Comparison of ENCODE assay signal across 8 mouse cellular contexts in genomic region chr17:36032351-36032875, GRCm38 (mm10). TPM values are rescaled to one million over a fixed set of nuclear protein-coding genes. Genes with fewer than 3 reads are reported as not detected.
DNase-seq lines count a peak whose midpoint lies in the region; ATAC-seq and TF ChIP-seq lines count a peak whose summit lies in the region.
"Not testable (repeated sequence)": the region's sequence is repeated elsewhere in the genome, so short reads cannot be mapped to it uniquely, and the experiment has no call there.

H2-T23 (minus strand) TSS chr17:36032855.

- H3K27me3 ChIP-seq in MEL (ENCODE audit: control insufficient read depth in 1 of 2, insufficient read depth in 2 of 2, low read length in 2 of 2); hindbrain, embryonic 14.5 days (ENCODE audit: control insufficient read depth, insufficient read depth, low read length): not testable (repeated sequence)

- peak; percentile 92 for DNase-seq in MEL (ENCODE audit: low read depth, low spot score)
- DNase-seq in gastrocnemius, postnatal 10 days, result peak; percentile 40
- DNase-seq in hindbrain, embryonic 14.5 days (ENCODE audit: low spot score), result peak; percentile 25
- peak; percentile 45 for DNase-seq in layer of hippocampus, adult 9-11 months
- peak; percentile 73 for DNase-seq in lung, postnatal 10 days
- DNase-seq in thymus, postnatal 10 days (ENCODE audit: low spot score in 2 of 2), result peak; percentile 61 to 64

- H3K9ac ChIP-seq in MEL (ENCODE audit: control insufficient read depth, low read depth, low read length, poor library complexity, severe bottlenecking), result peak within 1 kb of the TSS; percentile 57
- H3K9ac ChIP-seq in hindbrain, embryonic 14.5 days, result peak within 1 kb of the TSS; percentile 56

- under 1% methylated on average over 25 of the region's 25 CpGs for WGBS in hindbrain, embryonic 14.5 days

- peaks cover 19% of the 10 kb centered on the region for H3K79me2 ChIP-seq in MEL (ENCODE audit: control insufficient read depth, insufficient read depth, low read length, poor library complexity)

- peak within 1 kb of the TSS; percentile 47 for H3K27ac ChIP-seq in MEL (ENCODE audit: control insufficient read depth, low read depth, low read length)
- not testable (repeated sequence) for H3K27ac ChIP-seq in hindbrain, embryonic 14.5 days

- ATAC-seq in common myeloid progenitor, adult 5-6 weeks (replicated peaks; ENCODE audit: low read depth, poor library complexity, severe bottlenecking), result peak; percentile 71
- 0 out of 2 replicates have a peak, but pooled peaks have one; percentile 14 for ATAC-seq in hindbrain, embryonic 14.5 days (ENCODE audit: low FRiP score)
- ATAC-seq in neutrophil, adult 5-6 weeks (ENCODE audit: extremely low read depth, insufficient number of reproducible peaks, low FRiP score, poor library complexity, severe bottlenecking), result peak; percentile 83

- H3K4me1 ChIP-seq in MEL (ENCODE audit: control insufficient read depth in 1 of 2, insufficient read depth in 2 of 2, low read length in 2 of 2), result peaks cover 7 to 24% of the 10 kb centered on the region in 2 experiments; a peak in 3 of 4 replicates
- H3K4me1 ChIP-seq in hindbrain, embryonic 14.5 days (replicated peaks; ENCODE audit: control insufficient read depth, insufficient read depth, low read length), result not testable (repeated sequence)

- not testable (repeated sequence) for TF ChIP-seq EP300 in MEL (IDR thresholded peaks at IDR 0.05; ENCODE audit: low read depth in 1 of 2, low read length in 2 of 2)

- TF ChIP-seq POLR2A in MEL (IDR thresholded peaks at IDR 0.05; ENCODE audit: control insufficient read depth in 1 of 2, insufficient read depth in 1 of 2, low read depth in 1 of 2, low read length in 2 of 2, poor library complexity in 1 of 2), result peak in 1 of 2 experiments; percentile 57; a peak in 2 of 4 replicates

- peaks cover 2 to 19% of the 10 kb centered on the region in 2 experiments; a peak in 3 of 4 replicates for H3K36me3 ChIP-seq in MEL (ENCODE audit: control insufficient read depth in 1 of 2, insufficient read depth in 2 of 2, low read length in 2 of 2)
- not testable (repeated sequence) for H3K36me3 ChIP-seq in hindbrain, embryonic 14.5 days (replicated peaks; ENCODE audit: control insufficient read depth, insufficient read depth)

- not testable (repeated sequence) for TF ChIP-seq CTCF in MEL (IDR thresholded peaks at IDR 0.05 in 2 of 3, conservative IDR thresholded peaks at IDR 0.05 in 1 of 3; ENCODE audit: control insufficient read depth in 1 of 3, insufficient read depth in 1 of 3, low read depth in 2 of 3, low read length in 3 of 3, poor library complexity in 1 of 3, severe bottlenecking in 1 of 3)

- H3K9me3 ChIP-seq in MEL (replicated peaks; ENCODE audit: insufficient read depth, low read length); hindbrain, embryonic 14.5 days (ENCODE audit: control insufficient read depth, low read length): not testable (repeated sequence)

- H3K4me2 ChIP-seq in hindbrain, embryonic 14.5 days (replicated peaks), result peak within 1 kb of the TSS; percentile 83

- TF ChIP-seq RAD21 in MEL (IDR thresholded peaks at IDR 0.05; ENCODE audit: low read depth, low read length), result not testable (repeated sequence)

- H3K4me3 ChIP-seq in MEL (ENCODE audit: control insufficient read depth in 1 of 2, insufficient read depth in 1 of 2, low read depth in 2 of 2, low read length in 2 of 2), result peak within 1 kb of the TSS; percentile 63 to 89
- H3K4me3 ChIP-seq in hindbrain, embryonic 14.5 days (replicated peaks; ENCODE audit: low read length), result peak within 1 kb of the TSS; percentile 37

TF ChIP-seq in MEL, 35 proteins besides CTCF, POLR2A, EP300 and RAD21:
- TF ChIP-seq SIN3A (IDR thresholded peaks at IDR 0.05; ENCODE audit: low read length), result peak; percentile 80
- TF ChIP-seq MXI1 (IDR thresholded peaks at IDR 0.05; ENCODE audit: low read depth, low read length), result peak; percentile 80
- peak; percentile 41; the same call in 1 of the 2 replicates for TF ChIP-seq ETS1 (IDR thresholded peaks at IDR 0.05; ENCODE audit: low read depth, low read length)
- 0 out of 2 replicates have a peak, but pooled peaks have one; percentile 29 for TF ChIP-seq MAZ (IDR thresholded peaks at IDR 0.05; ENCODE audit: low read depth, low read length)
- peak; percentile 54; the same call in 1 of the 2 replicates for TF ChIP-seq TBP (IDR thresholded peaks at IDR 0.05; ENCODE audit: low read depth, low read length)
- TF ChIP-seq MAX (IDR thresholded peaks at IDR 0.05; ENCODE audit: low read length), result 0 out of 2 replicates have a peak, but pooled peaks have one; percentile 42
- TF ChIP-seq HCFC1 (IDR thresholded peaks at IDR 0.05; ENCODE audit: low read depth, low read length), result 0 out of 2 replicates have a peak, but pooled peaks have one; percentile 45
- peak; percentile 89 for TF ChIP-seq CHD2 (IDR thresholded peaks at IDR 0.05; ENCODE audit: low read length)
- 0 out of 2 replicates have a peak, but pooled peaks have one; percentile 18 for TF ChIP-seq ELF1 (IDR thresholded peaks at IDR 0.05; ENCODE audit: low read depth, low read length)
- peak; percentile 53 for TF ChIP-seq POLR2AphosphoS2 (IDR thresholded peaks at IDR 0.05; ENCODE audit: low read length)
- peak; percentile 49; the same call in 1 of the 2 replicates for TF ChIP-seq NELFE (IDR thresholded peaks at IDR 0.05; ENCODE audit: low read depth, low read length)

RNA-seq across cellular contexts. Expression of gene H2-T23, which starts in this region (rescaled TPM):
- 18.3 and 20.3 TPM in 2 replicates for total RNA-seq in MEL (2012; rRNA removed)
- polyA plus RNA-seq in MEL (2012; ENCODE audit: insufficient read depth in 1 of 2, insufficient read length in 2 of 2, low read depth in 1 of 2, low replicate concordance in 2 of 2, missing spikeins in 1 of 2), result 10 to 100 TPM in 1 of 2 experiments, not detected in 1; 12.2 TPM
- 128 and 151 TPM in 2 replicates for total RNA-seq in common myeloid progenitor, adult 5-6 weeks (2017)
- total RNA-seq in gastrocnemius, postnatal 10 days (2021), result 1 to 10 TPM; 5.2 to 6.7 TPM
- 3.0 and 4.1 TPM in 2 replicates for polyA plus RNA-seq in hindbrain, embryonic 14.5 days (2014; fragmentation: Nextera tagmentation; extraction: Ambion mirVana)
- total RNA-seq in neutrophil, adult 5-6 weeks (2017), result 431 and 448 TPM in 2 replicates

Comparison
In these comparisons a context has a peak if more than half of its experiments do, and no peak if none do; other contexts are left out.
1. DNase-seq: peak in every context shown above with its lines; median percentile 92 in MEL; 73 in lung, postnatal 10 days; 62 in thymus, postnatal 10 days; 45 in layer of hippocampus, adult 9-11 months; 40 in gastrocnemius, postnatal 10 days; 25 in hindbrain, embryonic 14.5 days.
2. ATAC-seq: peak in every context shown above with its lines; median percentile 83 in neutrophil, adult 5-6 weeks; 71 in common myeloid progenitor, adult 5-6 weeks; 14 in hindbrain, embryonic 14.5 days.